Comparison of ENCODE assay signal across 16 mouse cellular contexts in genomic region chr12:98564383-98564782, GRCm38 (mm10). TPM values are rescaled to one million over a fixed set of nuclear protein-coding genes. Genes with fewer than 3 reads are reported as not detected.
A peak's percentile ranks its signal among the peaks of the same experiment; 100 is the strongest.
DNase-seq lines count a peak whose midpoint lies in the region; ATAC-seq lines count a peak whose summit lies in the region.
"Had no signal": no experiment of that assay in that cellular context is flagged by ENCODE, and none has a peak within 500 bp of the region (broad histone marks: within the 10 kb centered on the region; RNA-seq: fewer than 3 reads in every experiment).

No protein-coding gene starts in this region.

- peaks cover 53% of the 10 kb centered on the region for H3K4me1 ChIP-seq in hindbrain, embryonic 12.5 days
- peaks cover 73% of the 10 kb centered on the region for H3K4me1 ChIP-seq in midbrain, embryonic 14.5 days (ENCODE audit: control insufficient read depth, insufficient read depth, low read length)
- H3K4me1 ChIP-seq: heart, embryonic 12.5 days; kidney, embryonic 15.5 days; liver, embryonic 13.5 days had no signal

- no peak overlapping the region for H3K9ac ChIP-seq in hindbrain, embryonic 12.5 days
- 0 out of 2 replicates have a peak overlapping the region, but pooled peaks have one; percentile 4 for H3K9ac ChIP-seq in midbrain, embryonic 14.5 days (replicated peaks; ENCODE audit: low read length)
- H3K9ac ChIP-seq: heart, embryonic 12.5 days; kidney, embryonic 15.5 days; liver, embryonic 13.5 days had no signal

- no peaks in the 10 kb centered on the region for H3K27me3 ChIP-seq in hindbrain, embryonic 12.5 days
- no peaks in the 10 kb centered on the region for H3K27me3 ChIP-seq in midbrain, embryonic 14.5 days (ENCODE audit: control insufficient read depth, insufficient read depth, low read length)
- H3K27me3 ChIP-seq: kidney, embryonic 15.5 days; liver, embryonic 13.5 days; Patski had no signal

- peak; percentile 56 for ATAC-seq in hindbrain, embryonic 12.5 days (ENCODE audit: low FRiP score)
- ATAC-seq in midbrain, embryonic 14.5 days (ENCODE audit: low FRiP score, low TSS enrichment), result peak; percentile 50
- ATAC-seq: Patski had no signal

- H3K4me3 ChIP-seq in hindbrain, embryonic 12.5 days, result no peak overlapping the region
- H3K4me3 ChIP-seq in midbrain, embryonic 14.5 days (replicated peaks; ENCODE audit: low read depth, low read length), result no peak overlapping the region
- H3K4me3 ChIP-seq: heart, embryonic 12.5 days; kidney, embryonic 15.5 days; liver, embryonic 13.5 days; myocyte had no signal

- WGBS in hindbrain, embryonic 12.5 days, result 31% methylated on average over 3 of the region's 3 CpGs
- WGBS in midbrain, embryonic 14.5 days, result 11% methylated on average over 3 of the region's 3 CpGs

- H3K36me3 ChIP-seq in hindbrain, embryonic 12.5 days, result no peaks in the 10 kb centered on the region
- H3K36me3 ChIP-seq in midbrain, embryonic 14.5 days (ENCODE audit: control insufficient read depth, insufficient read depth, low read length), result no peaks in the 10 kb centered on the region
- H3K36me3 ChIP-seq: heart, embryonic 12.5 days; kidney, embryonic 15.5 days; liver, embryonic 13.5 days had no signal

- H3K9me3 ChIP-seq in hindbrain, embryonic 12.5 days (replicated peaks), result no peaks in the 10 kb centered on the region
- no peaks in the 10 kb centered on the region for H3K9me3 ChIP-seq in midbrain, embryonic 14.5 days (ENCODE audit: control insufficient read depth, low read length)
- H3K9me3 ChIP-seq: heart, embryonic 12.5 days; kidney, embryonic 15.5 days; liver, embryonic 13.5 days had no signal

- peak overlapping the region; percentile 15; the same call in 1 of the 2 replicates for H3K4me2 ChIP-seq in hindbrain, embryonic 12.5 days (replicated peaks)
- H3K4me2 ChIP-seq in midbrain, embryonic 14.5 days (ENCODE audit: low read length), result peak overlapping the region; percentile 43
- H3K4me2 ChIP-seq: heart, embryonic 12.5 days; kidney, embryonic 15.5 days; liver, embryonic 13.5 days had no signal

- DNase-seq in embryo, embryonic 10 days (ENCODE audit: low spot score), result peak; percentile 69
- DNase-seq in embryo, embryonic 9.5 days (ENCODE audit: extremely low spot score), result no peak
- DNase-seq in midbrain, embryonic 14.5 days, result peak; percentile 83
- DNase-seq in adrenal gland, postnatal 4 days (ENCODE audit: low spot score in 2 of 2), result no peak
- no peak for DNase-seq in adrenal gland, postnatal 25 days
- no peak for DNase-seq in heart, adult 9 months (ENCODE audit: low spot score in 2 of 2)
- no peak for DNase-seq in urinary bladder, adult 2 months (ENCODE audit: low spot score)
- DNase-seq: layer of hippocampus, adult 9-11 months; left cerebral cortex, postnatal 4 days; liver, embryonic 13.5 days; thymus, postnatal 4 days had no signal

- H3K27ac ChIP-seq in hindbrain, embryonic 12.5 days, result peak overlapping the region; percentile 73
- peak overlapping the region; percentile 79 for H3K27ac ChIP-seq in midbrain, embryonic 14.5 days (replicated peaks; ENCODE audit: low read depth, low read length)
- H3K27ac ChIP-seq: kidney, embryonic 15.5 days; liver, embryonic 13.5 days had no signal

RNA-seq across cellular contexts. Expression of gene Kcnk10, which starts 13.7 kb away (rescaled TPM):
- polyA plus RNA-seq in hindbrain, embryonic 12.5 days (2016; fragmentation: Nextera tagmentation; extraction: Ambion mirVana), result 32.1 and 35.1 TPM in 2 replicates
- 49.1 and 53.6 TPM in 2 replicates for polyA plus RNA-seq in midbrain, embryonic 14.5 days (2014; fragmentation: Nextera tagmentation; extraction: Ambion mirVana)
- 1 to 10 TPM; 1.4 to 2.2 TPM for total RNA-seq in adrenal gland, postnatal 4 days (2021)
- not detected in 2 replicates for total RNA-seq in adrenal gland, postnatal 25 days (2021)
- 0.03 and 0.04 TPM in 2 replicates for polyA plus RNA-seq in urinary bladder, adult 2 months (2012; rRNA removed)
- polyA plus RNA-seq: liver, embryonic 13.5 days; myocyte had no signal

Comparison
In these comparisons a context has a peak if more than half of its experiments do, and no peak if none do; other contexts are left out.
1. DNase-seq: peak in embryo, embryonic 10 days (single experiment) and midbrain, embryonic 14.5 days (single experiment); none in embryo, embryonic 9.5 days (single experiment), adrenal gland, postnatal 4 days (0 of 2), adrenal gland, postnatal 25 days (single experiment), heart, adult 9 months (0 of 2) and urinary bladder, adult 2 months (single experiment).
2. RNA of gene Kcnk10, which starts 13.7 kb away (polyA plus RNA-seq): 49.1 to 53.6 TPM in midbrain, embryonic 14.5 days and 32.1 to 35.1 TPM in hindbrain, embryonic 12.5 days; 0.03 to 0.04 TPM in urinary bladder, adult 2 months; every median in the first group is over 10 times any median in the second.